Mouse (Mus musculus) A20 (cell line): ENCODE measurements at regions not wholly inside any gene's neighbourhood (a gene's known extent, or its start where the extent isn't known, plus 50 kb on each side); places are given as distances from the start of the nearest gene placed in this dataset.

ENCODE experiments used
- DNase-seq: peaks from one replicate; pipeline ENCODE4 v3.0.0-alpha.2; 2011; ENCODE audit warnings: low read depth, low spot score

DNA sequence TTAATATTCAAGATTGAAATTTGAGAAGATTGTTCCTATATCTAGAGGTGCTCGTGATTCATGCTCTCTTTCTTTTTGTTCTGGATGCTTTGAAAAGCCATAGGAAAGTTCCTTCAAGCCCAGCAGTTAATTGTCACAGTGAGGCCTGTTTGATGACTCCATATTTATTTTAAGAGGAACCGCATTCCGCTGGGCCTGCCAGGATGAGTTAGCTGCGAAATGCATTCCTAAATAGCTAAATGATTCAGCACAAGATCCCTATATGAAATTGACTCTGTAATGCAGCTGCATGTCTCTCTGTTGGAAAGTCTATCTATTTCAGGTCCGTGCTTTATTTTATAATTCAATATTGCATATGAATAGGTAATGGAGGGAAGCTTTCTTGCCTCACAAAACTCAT is 511.9 kb upstream of the Adgra3 start:
- no peak for DNase-seq

- DNase-seq: no peak
These were observed 492.3 kb upstream of the Adgra3 start for GRCm38 (mm10) chr5:50551125-50551524.

GRCm38 (mm10) chr5:50512539-50512938 is 453.7 kb upstream of the Adgra3 start:
- no peak for DNase-seq

GRCm38 (mm10) chr5:50509696-50510421 is 451.1 kb upstream of the Adgra3 start:
- DNase-seq: no peak

DNA sequence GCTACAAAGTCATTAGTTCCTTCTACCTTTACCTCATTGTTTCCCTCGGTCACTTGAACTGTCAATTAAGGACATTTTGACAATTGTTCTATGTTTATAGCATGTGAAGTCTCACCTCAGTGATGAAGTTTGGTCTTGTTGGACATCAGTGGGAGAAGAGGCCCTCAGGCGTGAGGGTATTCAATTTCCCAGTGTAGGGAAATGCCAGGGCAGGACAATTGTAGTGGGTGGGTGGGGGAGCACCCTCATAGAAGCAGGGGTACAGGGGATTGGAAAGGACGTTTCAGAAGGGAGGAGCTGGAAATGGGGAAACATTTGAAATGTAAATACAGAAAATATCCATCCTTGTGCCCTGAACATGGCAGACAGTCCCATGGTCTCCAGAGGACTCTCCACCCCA is 431.4 kb upstream of the Adgra3 start:
- no peak for DNase-seq

DNA sequence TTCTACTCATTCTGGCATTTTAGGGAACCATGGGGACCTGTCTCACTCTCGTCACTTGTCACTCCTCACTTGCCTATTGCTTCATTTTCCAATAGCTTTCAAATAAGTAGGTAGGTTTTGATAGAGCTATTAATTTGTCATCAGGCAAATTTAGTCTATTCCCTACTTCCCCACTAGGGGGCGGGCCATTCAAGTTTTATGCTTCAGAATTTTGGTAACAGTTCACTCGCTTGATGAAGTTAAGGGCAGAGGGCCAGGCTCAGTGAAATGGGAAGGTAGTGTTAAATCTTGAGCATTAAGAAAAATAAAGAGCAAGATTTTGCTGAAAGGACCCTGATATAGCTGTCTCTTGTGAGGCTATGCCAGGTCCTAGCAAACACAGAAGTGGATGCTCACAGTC is 418.2 kb upstream of the Adgra3 start:
- peak; percentile 4 for DNase-seq

DNA sequence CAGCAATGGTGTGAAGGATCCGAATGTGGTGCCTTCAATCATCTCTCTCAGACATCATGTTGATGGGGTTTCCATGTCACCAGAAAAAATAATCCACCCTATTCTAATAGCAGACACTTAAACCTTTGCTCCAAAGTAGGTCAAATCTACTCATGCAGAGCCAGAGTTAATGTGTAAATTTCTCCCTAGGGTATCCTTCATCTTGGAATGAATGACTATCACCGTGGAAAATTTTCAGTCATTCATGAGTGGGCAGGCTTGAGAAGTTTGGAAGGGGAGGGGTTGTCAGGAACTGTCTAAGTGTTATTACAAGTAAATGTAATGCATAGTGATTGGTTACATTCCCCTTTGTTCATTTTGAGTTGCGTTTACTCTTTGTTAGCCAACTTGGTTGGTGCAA is 402.7 kb upstream of the Adgra3 start:
- no peak for DNase-seq

DNA sequence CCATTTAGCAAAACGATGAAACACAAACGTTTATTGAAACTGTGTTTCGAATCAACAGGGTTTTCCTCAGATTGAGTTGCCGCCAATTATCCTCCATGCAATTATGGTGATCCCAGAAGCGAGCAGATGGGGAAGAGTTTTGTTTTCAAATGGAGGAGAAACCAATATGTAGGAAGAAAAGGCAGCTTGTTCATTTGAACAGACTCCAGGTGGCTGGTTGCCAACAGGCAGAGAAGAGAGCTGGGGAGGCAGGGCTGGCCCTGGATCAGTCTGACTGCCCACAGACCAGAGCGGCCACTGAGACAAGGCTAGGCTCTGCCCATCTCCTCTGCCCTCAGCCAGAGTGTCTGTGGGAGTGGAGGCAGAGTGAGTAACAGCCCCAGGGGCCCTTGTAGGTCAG is 398.8 kb upstream of the Adgra3 start:
- DNase-seq: no peak

DNA sequence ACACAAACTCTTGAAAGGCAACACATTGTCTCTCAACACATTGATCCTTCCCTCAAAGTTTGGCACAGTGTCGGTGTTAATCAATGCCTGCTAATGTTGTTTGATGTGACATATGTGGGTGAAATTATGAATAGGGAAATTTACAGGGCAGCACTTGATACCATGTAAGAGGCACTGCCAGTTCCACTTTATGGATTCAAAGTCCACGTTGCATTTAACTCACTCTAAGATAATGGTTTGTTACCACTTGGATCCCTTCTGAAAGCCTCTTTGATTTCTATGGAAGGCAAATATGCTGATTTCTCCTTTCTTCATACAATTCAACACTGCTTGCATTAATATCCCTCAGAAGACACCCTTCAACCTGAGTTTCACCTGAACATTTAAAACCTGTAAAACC is 395.6 kb upstream of the Adgra3 start:
- DNase-seq: no peak

- DNase-seq: no peak
These were observed 348.1 kb upstream of the Adgra3 start for GRCm38 (mm10) chr5:50406923-50407322.

DNA sequence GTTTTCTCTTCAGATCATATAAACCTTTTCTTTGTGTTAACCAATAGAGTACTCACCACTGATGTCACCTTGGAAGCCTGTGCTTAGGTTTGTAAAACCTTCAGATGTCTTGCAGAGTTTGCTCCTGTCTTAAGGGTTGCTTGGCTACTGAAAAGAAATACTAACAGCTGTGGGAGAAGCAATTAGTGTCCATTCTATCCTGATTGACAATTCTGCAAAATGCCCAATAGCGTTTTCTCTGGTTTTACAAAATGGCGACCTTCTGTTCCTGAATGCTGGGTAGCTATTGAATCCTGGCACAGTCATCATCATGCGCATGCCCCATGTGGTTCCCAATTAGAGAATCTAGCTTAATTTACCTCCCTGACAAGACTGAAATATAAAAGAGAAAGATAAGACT is 347.7 kb upstream of the Adgra3 start:
- no peak for DNase-seq
